Mouse (Mus musculus) frontal cortex, postnatal 14 days (tissue): Measurements from ENCODE around the gene Rtl8b.
"Not testable (repeated sequence)": the region's sequence is repeated elsewhere in the genome, so short reads cannot be mapped to it uniquely, and the experiment has no call there.

Experiments
- DNase-seq, 2 experiments: peaks; one replicate each; pipeline ENCODE4 v3.0.0; 2022; ENCODE audit warnings: low spot score in 2 of 2

Rtl8b gene

DNA sequence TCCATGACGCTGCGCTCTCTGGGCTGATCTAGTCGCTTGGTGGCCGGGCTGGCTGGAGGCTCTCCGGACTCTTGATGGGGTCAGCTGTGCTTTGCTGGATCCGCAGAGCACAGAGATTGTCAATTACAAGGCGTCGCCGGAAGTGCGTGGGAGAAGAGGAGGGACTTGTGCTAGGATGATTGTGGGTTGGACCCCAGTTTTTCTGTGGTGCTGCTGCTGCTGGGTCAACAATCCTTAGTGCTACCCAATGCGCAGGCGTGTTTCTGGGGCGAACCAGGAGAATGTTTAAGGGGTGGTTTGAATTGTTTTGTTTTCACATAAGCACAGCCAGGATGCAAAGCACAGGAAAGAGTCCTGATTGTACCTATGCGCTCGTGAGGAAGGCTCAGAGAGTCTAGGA lies at the start of gene Rtl8b:
Gene Rtl8b, minus strand, starts transcription at position 115 of the 400 bp plus-strand sequence.
- peak; percentile 64 to 81 for DNase-seq

DNA sequence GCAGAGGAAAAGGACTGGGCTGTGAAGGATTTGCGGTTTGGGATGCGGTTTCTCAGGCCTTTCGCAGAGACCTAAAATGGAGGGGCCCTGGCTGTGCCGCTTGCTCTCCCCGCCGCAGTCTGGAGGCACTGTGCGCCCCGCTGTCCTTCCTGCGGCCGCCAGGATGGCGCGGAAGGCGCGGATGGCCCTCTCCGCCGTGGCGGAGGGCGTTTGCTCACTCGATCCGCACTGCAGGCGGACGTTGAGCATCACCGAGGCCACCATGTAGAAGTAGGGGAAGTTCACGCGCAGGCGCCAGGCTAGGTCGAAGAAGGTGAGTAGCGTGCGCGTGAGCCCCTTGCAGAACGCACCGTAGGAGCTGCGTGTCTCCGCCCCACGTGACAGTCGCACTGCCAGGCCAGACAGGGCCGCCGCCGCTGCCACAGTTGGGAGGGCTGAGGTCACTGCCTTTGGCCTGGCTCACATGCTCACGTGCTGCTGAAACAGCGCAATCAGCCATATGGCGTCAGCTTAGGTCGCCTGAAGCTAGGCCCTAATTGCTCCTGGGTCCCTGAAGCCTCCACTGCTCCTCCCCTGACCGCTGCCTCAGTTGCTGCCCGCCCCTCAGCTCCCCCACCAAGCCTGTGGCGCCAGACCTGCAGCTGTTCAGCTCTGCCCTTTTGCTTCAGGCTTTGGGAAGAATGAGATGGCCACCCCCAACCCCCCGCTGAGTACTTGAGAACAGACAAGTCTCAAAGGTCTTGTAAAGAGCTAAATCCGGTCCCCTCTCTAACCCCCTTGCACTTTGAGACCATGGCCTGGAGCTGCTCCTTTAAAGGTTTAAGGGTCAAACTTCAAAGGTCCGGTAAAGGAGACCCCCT lies 46.3 kb upstream of the Rtl8b start:
- DNase-seq: peak; percentile 15 to 20

DNA sequence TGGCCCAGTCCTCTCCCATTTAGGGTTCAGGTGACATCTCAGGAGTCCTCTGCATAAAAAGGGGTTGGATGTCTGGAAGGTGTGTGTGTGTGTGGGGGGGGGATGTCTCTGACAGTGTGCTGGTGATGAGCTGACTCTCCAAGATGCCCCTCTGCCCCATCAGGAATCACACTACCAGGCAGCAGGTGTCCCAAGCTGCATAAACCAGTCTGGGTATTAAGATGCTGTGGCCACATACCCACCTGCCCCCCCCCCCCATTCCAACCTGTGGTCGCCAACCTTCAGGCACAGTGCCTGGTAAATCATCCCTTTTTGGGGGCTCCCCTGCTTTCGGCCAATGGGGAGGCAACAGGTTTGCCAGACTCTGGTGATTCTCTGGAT lies 45.7 kb upstream of the Rtl8b start:
- no peak for DNase-seq

DNA sequence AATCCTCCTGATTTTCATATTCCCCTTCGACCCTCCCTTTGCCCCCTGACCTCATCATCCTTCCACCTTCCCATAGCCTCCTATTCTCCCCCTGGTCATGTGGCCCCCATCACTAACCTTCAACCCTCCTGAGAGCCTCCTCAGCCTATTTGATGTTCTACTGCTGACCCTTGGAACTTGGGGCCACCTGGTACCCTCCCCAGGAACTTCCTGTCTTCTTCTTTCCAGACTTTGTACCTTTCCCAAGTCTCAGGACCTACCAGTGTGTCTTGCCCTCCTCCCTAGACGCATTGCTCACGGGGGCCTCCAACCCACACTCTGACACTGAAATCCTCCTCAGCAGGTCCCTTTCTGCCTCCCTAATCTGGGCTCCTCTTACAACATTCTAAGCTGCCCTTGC lies 32.5 kb upstream of the Rtl8b start:
- no peak for DNase-seq

DNA sequence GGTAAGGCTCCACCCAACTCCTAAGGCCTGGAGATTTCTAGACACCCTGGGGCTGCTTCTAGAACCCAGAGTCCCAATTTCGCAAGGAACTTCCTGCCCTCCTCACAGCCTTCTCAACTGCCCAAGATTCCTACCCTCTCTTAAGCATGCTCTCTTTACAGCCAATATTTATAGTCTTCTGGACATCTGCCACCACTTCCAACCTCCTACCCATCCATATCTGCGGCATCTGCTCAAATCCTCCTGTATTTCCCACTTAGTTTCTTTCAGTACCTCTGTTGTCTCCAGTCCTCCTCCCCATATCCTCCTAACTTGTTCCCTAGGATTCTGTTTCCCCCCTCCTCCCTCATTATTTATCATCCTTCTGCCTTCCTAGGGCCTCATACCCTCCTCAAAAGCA lies 29.0 kb upstream of the Rtl8b start:
- no peak for DNase-seq

DNA sequence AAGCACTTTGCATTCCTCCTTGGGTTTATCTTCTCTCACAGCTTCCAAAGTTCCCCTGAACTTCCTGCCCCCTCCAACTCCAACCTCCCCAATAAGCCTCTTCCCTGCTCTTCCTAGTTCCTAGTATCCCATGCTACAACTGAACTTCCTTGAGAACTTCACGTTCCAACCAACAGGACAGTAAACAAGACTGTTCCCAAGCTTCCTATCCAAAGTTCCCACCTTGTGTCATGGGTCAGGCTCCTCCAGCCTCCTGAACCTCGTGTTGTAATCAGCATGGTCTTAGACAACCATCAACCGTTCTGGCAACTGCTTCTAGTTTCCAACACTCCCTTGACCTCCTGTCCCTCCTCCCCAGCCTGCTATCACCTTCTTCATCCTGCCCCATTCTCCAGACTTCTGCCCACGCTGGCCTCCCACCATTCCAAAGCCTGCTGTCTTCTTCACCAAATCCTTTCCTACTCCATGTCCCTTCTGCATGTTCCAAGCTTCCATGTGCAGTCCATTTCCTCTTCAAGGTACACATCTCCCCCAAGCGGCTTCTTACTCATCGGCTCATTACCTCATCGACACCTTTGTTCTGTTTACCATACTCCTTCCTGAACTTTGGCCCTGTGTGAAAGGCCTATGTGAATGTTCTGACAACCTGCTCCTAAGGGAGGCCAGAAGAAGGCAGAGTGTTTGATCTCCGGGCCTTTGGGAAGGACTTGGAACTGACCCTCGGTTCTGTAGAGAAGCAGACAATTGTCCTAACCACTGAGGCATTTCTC lies 24.0 kb upstream of the Rtl8b start:
- no peak for DNase-seq

DNA sequence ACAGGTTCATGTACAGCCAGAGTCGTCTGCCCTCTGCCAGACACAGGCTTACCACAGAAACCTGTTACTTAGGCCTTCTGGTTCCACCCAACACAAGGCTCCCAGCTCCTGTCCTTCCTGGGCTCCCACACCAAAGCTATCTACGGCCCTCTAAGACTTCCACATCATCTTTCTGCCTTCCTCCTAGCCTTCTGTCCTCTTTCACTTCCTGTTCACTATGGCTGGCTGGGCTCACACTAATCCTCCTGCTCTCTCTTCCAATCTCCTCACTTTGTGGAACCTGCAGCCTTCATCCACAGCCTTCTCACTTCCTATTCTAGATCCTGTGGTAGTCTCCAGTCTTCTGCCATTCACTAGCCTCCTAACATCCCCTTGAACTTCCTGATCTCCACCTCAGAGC lies 22.9 kb upstream of the Rtl8b start:
- DNase-seq: no peak

DNA sequence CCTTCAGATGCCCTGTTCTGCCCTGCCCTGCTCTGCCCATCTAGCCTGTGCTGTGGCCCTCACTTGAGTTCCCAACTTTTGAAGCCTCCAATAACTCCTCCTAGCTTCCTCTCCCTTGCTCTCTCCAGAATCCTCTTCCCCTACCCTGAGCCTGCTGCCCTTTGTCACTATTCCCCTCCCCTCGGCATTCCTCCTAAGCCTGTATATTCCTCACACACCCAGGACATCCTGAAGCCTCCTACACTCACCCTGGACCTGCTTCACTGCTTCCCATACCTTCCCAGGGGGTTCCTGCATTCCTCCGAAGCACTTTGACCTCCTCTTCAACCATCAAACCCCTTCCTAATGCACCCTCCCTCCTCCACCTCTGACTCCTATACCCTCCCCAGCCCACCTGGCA lies 21.9 kb upstream of the Rtl8b start:
- no peak for DNase-seq

DNA sequence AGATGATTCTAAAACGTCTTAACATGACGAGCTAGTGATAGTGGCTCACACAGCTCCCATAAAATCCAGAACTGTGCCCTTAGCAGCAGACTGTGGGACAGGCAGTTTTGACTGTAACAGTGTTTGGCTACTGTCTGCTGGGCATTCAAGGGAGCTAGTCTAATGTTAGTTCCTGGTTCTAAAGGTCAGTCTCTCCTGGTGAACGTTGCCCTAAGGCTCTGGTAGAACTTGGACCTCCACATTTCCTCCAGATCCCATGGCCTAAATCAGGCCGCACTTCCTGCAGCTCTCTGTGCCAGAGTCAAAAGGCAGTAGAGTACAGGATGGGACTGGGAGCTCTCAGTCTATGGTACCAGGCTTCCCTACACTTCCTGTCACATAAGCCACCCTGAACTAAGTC lies 14.5 kb upstream of the Rtl8b start:
- not testable (repeated sequence) for DNase-seq

DNA sequence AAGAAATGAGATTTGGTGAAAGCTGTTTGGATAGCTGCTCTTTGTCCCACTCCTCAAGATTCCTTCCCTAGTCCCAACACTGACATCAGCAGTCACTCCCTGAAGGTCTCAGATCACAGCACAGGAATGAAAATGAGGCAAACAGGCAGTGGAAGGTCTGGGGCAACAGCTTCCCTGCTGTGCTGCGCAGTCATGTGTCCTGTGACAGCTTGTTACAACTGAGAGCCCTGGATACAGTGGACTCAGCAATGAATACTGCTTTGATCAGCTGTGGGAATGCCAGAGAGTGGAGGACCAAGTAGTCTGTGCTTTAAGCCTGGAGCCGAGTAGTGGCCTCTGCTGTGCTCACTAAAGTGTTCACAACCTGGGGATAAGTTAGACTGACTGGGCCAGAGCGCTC lies 12.4 kb upstream of the Rtl8b start:
- DNase-seq: not testable (repeated sequence)

DNA sequence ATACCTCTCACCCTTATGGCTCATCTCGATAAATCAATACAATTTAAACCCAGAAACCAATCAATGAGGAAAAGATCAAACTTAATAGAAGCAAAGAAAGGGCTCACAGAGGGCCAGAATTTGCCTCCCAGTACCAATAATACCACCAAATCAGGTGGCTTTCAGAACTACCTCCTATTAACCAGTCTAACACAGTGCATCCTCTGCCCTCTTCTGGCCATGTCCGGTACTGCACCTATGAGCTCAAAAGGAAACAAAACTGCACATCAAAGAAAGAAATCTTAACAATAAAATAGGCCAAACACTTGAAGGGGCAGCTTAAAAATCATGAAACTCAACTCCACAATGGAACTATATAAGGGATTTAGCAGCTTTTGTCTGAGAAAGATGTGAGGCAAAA lies 6.7 kb upstream of the Rtl8b start:
- peak; percentile 31 to 68 for DNase-seq

DNA sequence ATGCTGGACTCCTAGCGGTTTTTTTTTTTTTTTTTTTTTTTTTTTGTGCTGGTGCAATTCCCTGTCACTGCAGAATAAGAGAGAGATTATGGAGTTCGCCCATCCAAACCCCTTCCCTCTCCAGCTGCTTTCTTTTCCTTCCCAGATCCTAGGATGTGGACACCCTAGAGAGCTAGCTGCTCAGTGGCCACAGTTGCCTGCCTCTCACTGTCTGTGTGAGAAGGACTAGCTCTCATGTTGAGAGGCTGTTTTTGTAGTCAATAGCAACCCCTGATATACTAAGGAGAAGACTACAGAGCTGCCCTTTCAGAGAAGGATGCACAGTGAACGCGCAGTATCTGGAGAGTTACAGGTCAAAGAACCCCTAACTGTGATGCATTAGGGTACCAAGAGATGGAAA lies 488 bp upstream of the Rtl8b start:
- DNase-seq: not testable (repeated sequence)

DNA sequence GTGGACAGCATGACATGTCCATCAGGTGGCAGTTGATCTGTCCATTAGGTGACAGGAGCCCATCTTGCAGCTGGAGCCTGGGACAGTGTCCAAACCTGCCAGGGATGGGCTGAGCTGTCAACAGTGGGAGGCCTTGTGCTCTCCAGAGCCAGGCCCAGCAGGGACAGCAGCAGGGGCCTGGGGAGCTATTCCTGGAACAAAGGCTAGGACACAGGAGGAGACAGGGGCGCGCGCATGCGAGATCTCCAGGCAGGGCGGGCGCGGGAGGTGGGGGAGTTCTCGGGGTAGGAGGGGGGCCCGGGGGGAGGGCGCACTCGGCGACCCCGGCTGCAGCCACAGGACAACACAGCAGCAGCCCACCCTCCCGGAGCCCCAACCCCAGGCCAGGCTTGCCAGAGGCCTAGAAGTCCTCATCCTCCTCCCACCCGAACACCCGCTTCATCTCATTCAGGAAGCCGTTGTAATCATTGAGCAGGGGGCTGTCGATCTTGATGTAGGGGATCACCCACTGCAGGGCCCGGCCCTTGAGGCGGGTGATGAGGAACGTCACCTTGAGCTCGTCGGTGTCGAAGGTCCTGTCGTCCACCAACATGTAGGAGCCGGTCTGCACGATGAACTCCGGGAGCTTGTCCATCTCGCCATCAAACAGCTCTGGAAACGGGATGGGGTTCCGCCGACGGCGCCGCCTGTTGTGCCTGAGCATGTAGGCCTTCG lies 494 bp downstream of the Rtl8b start:
- not testable (repeated sequence) for DNase-seq

DNA sequence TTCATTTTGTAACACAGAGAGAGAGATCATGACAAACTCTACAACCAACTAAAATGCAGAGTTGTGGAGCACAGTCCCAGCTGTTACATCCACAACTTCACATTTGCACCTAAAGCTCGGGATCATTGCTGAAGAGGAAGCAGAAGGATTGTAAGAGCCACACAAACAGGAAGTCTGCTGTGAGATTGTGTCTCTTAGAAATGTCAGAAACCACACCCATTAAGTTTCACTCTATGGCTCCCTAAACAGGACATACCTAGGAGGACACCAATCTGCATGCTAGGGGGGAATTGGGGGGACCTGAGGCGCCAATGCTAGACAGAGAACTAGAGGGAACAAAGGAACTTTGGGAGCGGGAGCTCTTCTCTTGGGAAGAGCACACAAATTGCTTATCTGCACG lies 17.3 kb downstream of the Rtl8b start:
- DNase-seq: not testable (repeated sequence)

DNA sequence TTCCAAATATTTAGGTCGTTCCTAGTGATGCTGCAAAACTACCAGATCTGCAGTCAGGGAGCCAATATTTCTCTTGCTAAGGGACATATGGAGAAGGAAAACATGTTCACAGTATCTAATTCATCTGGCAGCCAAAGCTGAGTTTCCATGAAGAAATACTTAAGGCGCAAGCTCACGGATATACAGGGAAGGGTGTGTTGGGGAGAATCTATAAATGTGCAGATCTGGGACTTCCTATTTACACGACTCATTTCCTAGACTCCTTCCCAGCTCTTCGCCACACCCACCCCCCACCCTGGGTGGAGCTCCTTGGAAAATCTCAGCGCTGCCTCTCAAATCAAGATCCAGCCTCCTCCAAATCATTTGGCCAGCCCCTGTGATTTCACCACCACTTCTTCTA lies 24.3 kb downstream of the Rtl8b start:
- DNase-seq: no peak

DNA sequence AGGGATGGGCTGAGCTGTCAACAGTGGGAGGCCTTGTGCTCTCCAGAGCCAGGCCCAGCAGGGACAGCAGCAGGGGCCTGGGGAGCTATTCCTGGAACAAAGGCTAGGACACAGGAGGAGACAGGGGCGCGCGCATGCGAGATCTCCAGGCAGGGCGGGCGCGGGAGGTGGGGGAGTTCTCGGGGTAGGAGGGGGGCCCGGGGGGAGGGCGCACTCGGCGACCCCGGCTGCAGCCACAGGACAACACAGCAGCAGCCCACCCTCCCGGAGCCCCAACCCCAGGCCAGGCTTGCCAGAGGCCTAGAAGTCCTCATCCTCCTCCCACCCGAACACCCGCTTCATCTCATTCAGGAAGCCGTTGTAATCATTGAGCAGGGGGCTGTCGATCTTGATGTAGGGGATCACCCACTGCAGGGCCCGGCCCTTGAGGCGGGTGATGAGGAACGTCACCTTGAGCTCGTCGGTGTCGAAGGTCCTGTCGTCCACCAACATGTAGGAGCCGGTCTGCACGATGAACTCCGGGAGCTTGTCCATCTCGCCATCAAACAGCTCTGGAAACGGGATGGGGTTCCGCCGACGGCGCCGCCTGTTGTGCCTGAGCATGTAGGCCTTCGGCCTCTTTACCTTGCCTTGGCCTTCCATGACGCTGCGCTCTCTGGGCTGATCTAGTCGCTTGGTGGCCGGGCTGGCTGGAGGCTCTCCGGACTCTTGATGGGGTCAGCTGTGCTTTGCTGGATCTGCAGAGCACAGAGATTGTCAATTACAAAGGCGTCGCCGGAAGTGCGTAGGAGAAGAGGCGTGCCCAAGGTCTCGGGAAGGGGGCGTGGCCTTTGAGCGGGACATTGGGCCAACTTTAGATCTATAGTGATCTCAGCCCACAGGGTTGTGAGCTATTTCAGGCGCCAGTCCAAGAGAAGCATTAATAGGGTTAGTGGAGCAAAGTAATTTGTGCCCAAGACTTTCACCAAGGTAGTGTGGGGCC lies 26.9 kb downstream of the Rtl8b start, which contains the start of gene Rtl8a:
Gene Rtl8a, minus strand, starts transcription at position 703 of the 982 bp plus-strand sequence.
- peak; percentile 44 to 49 for DNase-seq

DNA sequence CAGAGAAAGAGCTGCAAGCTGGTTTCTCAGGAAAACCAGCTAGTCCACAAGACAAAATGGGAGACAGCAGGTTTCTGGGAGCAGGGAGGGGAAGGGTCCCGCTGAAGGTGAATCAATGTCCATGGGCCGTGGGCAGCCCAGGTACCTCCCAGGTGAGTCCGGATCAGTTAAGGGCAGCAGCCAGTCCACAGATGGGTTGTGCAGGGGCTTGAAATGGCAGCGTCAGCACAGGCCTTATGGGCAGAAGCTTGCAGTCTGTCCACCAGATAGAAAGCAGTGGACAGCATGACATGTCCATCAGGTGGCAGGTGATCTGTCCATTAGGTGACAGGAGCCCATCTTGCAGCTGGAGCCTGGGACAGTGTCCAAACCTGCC lies 27.6 kb downstream of the Rtl8b start:
- DNase-seq: not testable (repeated sequence)

DNA sequence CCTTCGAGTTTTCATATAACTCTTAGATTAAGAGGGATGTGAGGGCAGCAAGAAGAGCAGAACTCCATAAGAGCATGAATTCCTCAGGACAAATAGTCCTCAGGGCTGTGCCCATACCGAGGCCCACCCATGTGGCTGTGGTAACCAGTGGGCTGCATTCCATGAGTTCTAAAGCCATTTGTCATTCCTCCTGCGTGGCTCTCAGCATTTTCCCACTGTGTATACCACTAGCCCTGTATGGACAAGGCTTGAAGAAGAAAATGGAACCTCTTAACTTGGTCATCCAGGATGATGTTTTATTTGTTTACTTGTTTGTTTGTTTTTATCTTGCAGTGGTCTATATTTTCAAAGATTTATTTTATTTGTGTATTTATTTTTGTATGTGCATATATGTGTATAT lies 32.1 kb downstream of the Rtl8b start:
- not testable (repeated sequence) for DNase-seq
